Mouse (Mus musculus) olfactory bulb, adult 2 months (tissue): ENCODE results near the gene Rap1gap.

Experiments
- CTCF ChIP-seq: fragments of 200-500 bp; IDR thresholded peaks from 2 replicates; pipeline ENCODE4 v1.5.1; 2012; ENCODE audit warnings: low read depth, mild to moderate bottlenecking, low read length, moderate library complexity; ENCODE audit not compliant: insufficient read depth
- POLR2A ChIP-seq: fragments of 200-500 bp; IDR thresholded peaks from 2 replicates; pipeline ENCODE4 v1.6.1; 2012; ENCODE audit warnings: mild to moderate bottlenecking, low read depth, low read length, moderate library complexity; ENCODE audit not compliant: insufficient read depth

GRCm38 (mm10) chr4:137770901-137771612 is 106.5 kb downstream of the Rap1gap start:
- TF ChIP-seq CTCF (no peak), POLR2A (no peak)
